Mouse (Mus musculus): ENCODE measurements at regions not wholly inside any gene's neighbourhood (a gene's known extent, or its start where the extent isn't known, plus 50 kb on each side); places are given as distances from the start of the nearest gene placed in this dataset.

- Histone ChIP-seq H3K4me1 (ENCODE audit: control insufficient read depth, insufficient read depth, low read length) (peaks cover 4% of the 10 kb centered on the region; the same call in 1 of the 2 replicates), H3K27me3 (ENCODE audit: control insufficient read depth, insufficient read depth, low read length) (peaks cover 3% of the 10 kb centered on the region; the same call in 1 of the 2 replicates), H3K36me3 (ENCODE audit: control insufficient read depth, insufficient read depth, low read length) (no peaks in the 10 kb centered on the region), H3K9ac (ENCODE audit: low read depth, low read length) (no peak overlapping the region), H3K4me3 (ENCODE audit: low read depth, low read length) (no peak overlapping the region), H3K4me2 (no peak overlapping the region), H3K27ac (ENCODE audit: low read depth, low read length) (no peak overlapping the region), H3K9me3 (replicated peaks; ENCODE audit: control insufficient read depth, low read length) (no peaks in the 10 kb centered on the region)
- 77% methylated on average over 6 of the region's 6 CpGs for WGBS (ENCODE audit: insufficient replicate concordance)
- no peak for ATAC-seq (replicated peaks; ENCODE audit: insufficient number of reproducible peaks, low FRiP score, low TSS enrichment)
These were observed 50.8 kb upstream of the Ptpn13 start for GRCm38 (mm10) chr5:103374162-103374561.

- Histone ChIP-seq H3K27me3 (ENCODE audit: control insufficient read depth, insufficient read depth, low read length) (0 out of 2 replicates have a peak, but pooled peaks cover 3% of the 10 kb centered on the region), H3K9me3 (replicated peaks; ENCODE audit: control insufficient read depth, low read length) (no peaks in the 10 kb centered on the region), H3K36me3 (ENCODE audit: control insufficient read depth, insufficient read depth, low read length) (no peaks in the 10 kb centered on the region), H3K27ac (ENCODE audit: low read depth, low read length) (no peak overlapping the region), H3K4me1 (ENCODE audit: control insufficient read depth, insufficient read depth, low read length) (peaks cover 4% of the 10 kb centered on the region; the same call in 1 of the 2 replicates), H3K4me2 (no peak overlapping the region), H3K9ac (ENCODE audit: low read depth, low read length) (no peak overlapping the region), H3K4me3 (ENCODE audit: low read depth, low read length) (no peak overlapping the region)
- no peak for ATAC-seq (replicated peaks; ENCODE audit: insufficient number of reproducible peaks, low FRiP score, low TSS enrichment)
- 84% methylated on average over 4 of the region's 4 CpGs for WGBS (ENCODE audit: insufficient replicate concordance)
These were observed 51.9 kb upstream of the Ptpn13 start for GRCm38 (mm10) chr5:103373089-103373488.

- Histone ChIP-seq H3K4me1 (ENCODE audit: control insufficient read depth, insufficient read depth, low read length) (no peaks in the 10 kb centered on the region), H3K9me3 (replicated peaks; ENCODE audit: control insufficient read depth, low read length) (peaks cover under 1% of the 10 kb centered on the region; the same call in 1 of the 2 replicates), H3K36me3 (ENCODE audit: control insufficient read depth, insufficient read depth, low read length) (no peaks in the 10 kb centered on the region), H3K9ac (ENCODE audit: low read depth, low read length) (no peak overlapping the region), H3K27ac (ENCODE audit: low read depth, low read length) (no peak overlapping the region), H3K4me3 (ENCODE audit: low read depth, low read length) (no peak overlapping the region), H3K4me2 (no peak overlapping the region), H3K27me3 (ENCODE audit: control insufficient read depth, insufficient read depth, low read length) (0 out of 2 replicates have a peak, but pooled peaks cover 3% of the 10 kb centered on the region)
- WGBS (ENCODE audit: insufficient replicate concordance), result 76% methylated on average over 4 of the region's 4 CpGs
- no peak for ATAC-seq (replicated peaks; ENCODE audit: insufficient number of reproducible peaks, low FRiP score, low TSS enrichment)
These were observed 54.5 kb upstream of the Ptpn13 start for GRCm38 (mm10) chr5:103370456-103370855.

- WGBS (ENCODE audit: insufficient replicate concordance), result 78% methylated on average over 10 of the region's 10 CpGs
- Histone ChIP-seq H3K27ac (ENCODE audit: low read depth, low read length) (no peak overlapping the region), H3K9ac (ENCODE audit: low read depth, low read length) (no peak overlapping the region), H3K36me3 (ENCODE audit: control insufficient read depth, insufficient read depth, low read length) (no peaks in the 10 kb centered on the region), H3K4me2 (no peak overlapping the region), H3K4me3 (ENCODE audit: low read depth, low read length) (no peak overlapping the region), H3K27me3 (ENCODE audit: control insufficient read depth, insufficient read depth, low read length) (no peaks in the 10 kb centered on the region), H3K9me3 (replicated peaks; ENCODE audit: control insufficient read depth, low read length) (peaks cover 3% of the 10 kb centered on the region; the same call in 1 of the 2 replicates), H3K4me1 (ENCODE audit: control insufficient read depth, insufficient read depth, low read length) (peaks cover 5% of the 10 kb centered on the region; the same call in 1 of the 2 replicates)
- no peak for ATAC-seq (replicated peaks; ENCODE audit: insufficient number of reproducible peaks, low FRiP score, low TSS enrichment)
These were observed 56.0 kb upstream of the Ptpn13 start for GRCm38 (mm10) chr5:103368993-103369392.

GRCm38 (mm10) chr5:103367201-103367671, 57.8 kb upstream of the Ptpn13 start:
- Histone ChIP-seq H3K27me3 (ENCODE audit: control insufficient read depth, insufficient read depth, low read length) (peaks cover 5% of the 10 kb centered on the region), H3K4me1 (ENCODE audit: control insufficient read depth, insufficient read depth, low read length) (peaks cover 5% of the 10 kb centered on the region; the same call in 1 of the 2 replicates), H3K9me3 (replicated peaks; ENCODE audit: control insufficient read depth, low read length) (peaks cover 3% of the 10 kb centered on the region; the same call in 1 of the 2 replicates), H3K36me3 (ENCODE audit: control insufficient read depth, insufficient read depth, low read length) (no peaks in the 10 kb centered on the region), H3K4me3 (ENCODE audit: low read depth, low read length) (no peak overlapping the region), H3K27ac (ENCODE audit: low read depth, low read length) (no peak overlapping the region), H3K4me2 (no peak overlapping the region), H3K9ac (ENCODE audit: low read depth, low read length) (no peak overlapping the region)
- WGBS (ENCODE audit: insufficient replicate concordance), result 57% methylated on average over 12 of the region's 12 CpGs
- no peak for ATAC-seq (replicated peaks; ENCODE audit: insufficient number of reproducible peaks, low FRiP score, low TSS enrichment)

- peaks cover 3% of the 10 kb centered on the region; the same call in 1 of the 2 replicates for H3K9me3 ChIP-seq (replicated peaks; ENCODE audit: control insufficient read depth, low read length)
- H3K36me3 ChIP-seq (ENCODE audit: control insufficient read depth, insufficient read depth, low read length), result no peaks in the 10 kb centered on the region
- no peak overlapping the region for H3K9ac ChIP-seq (ENCODE audit: low read depth, low read length)
- ATAC-seq (replicated peaks; ENCODE audit: insufficient number of reproducible peaks, low FRiP score, low TSS enrichment), result no peak
- H3K27ac ChIP-seq (ENCODE audit: low read depth, low read length), result no peak overlapping the region
- no peak overlapping the region for H3K4me2 ChIP-seq
- H3K27me3 ChIP-seq (ENCODE audit: control insufficient read depth, insufficient read depth, low read length), result peaks cover 5% of the 10 kb centered on the region
- peaks cover 5% of the 10 kb centered on the region; the same call in 1 of the 2 replicates for H3K4me1 ChIP-seq (ENCODE audit: control insufficient read depth, insufficient read depth, low read length)
- 84% methylated on average over 19 of the region's 19 CpGs for WGBS (ENCODE audit: insufficient replicate concordance)
- H3K4me3 ChIP-seq (ENCODE audit: low read depth, low read length), result no peak overlapping the region
These were observed 59.1 kb upstream of the Ptpn13 start for GRCm38 (mm10) chr5:103365700-103366448.

- Histone ChIP-seq H3K4me1 (ENCODE audit: control insufficient read depth, insufficient read depth, low read length) (peaks cover 5% of the 10 kb centered on the region; the same call in 1 of the 2 replicates), H3K9ac (ENCODE audit: low read depth, low read length) (no peak overlapping the region), H3K27me3 (ENCODE audit: control insufficient read depth, insufficient read depth, low read length) (peaks cover 5% of the 10 kb centered on the region), H3K4me3 (ENCODE audit: low read depth, low read length) (no peak overlapping the region), H3K9me3 (replicated peaks; ENCODE audit: control insufficient read depth, low read length) (peaks cover 3% of the 10 kb centered on the region; the same call in 1 of the 2 replicates), H3K4me2 (peak overlapping the region; percentile 32), H3K27ac (ENCODE audit: low read depth, low read length) (no peak overlapping the region), H3K36me3 (ENCODE audit: control insufficient read depth, insufficient read depth, low read length) (no peaks in the 10 kb centered on the region)
- WGBS (ENCODE audit: insufficient replicate concordance), result 70% methylated on average over 21 of the region's 21 CpGs
- ATAC-seq (replicated peaks; ENCODE audit: insufficient number of reproducible peaks, low FRiP score, low TSS enrichment), result no peak; the same call in 1 of the 2 replicates
These were observed 59.9 kb upstream of the Ptpn13 start for GRCm38 (mm10) chr5:103364791-103365699.

- H3K9ac ChIP-seq (ENCODE audit: low read depth, low read length), result no peak overlapping the region
- H3K36me3 ChIP-seq (ENCODE audit: control insufficient read depth, insufficient read depth, low read length), result no peaks in the 10 kb centered on the region
- peaks cover 3% of the 10 kb centered on the region; the same call in 1 of the 2 replicates for H3K9me3 ChIP-seq (replicated peaks; ENCODE audit: control insufficient read depth, low read length)
- H3K27me3 ChIP-seq (ENCODE audit: control insufficient read depth, insufficient read depth, low read length), result peaks cover 5% of the 10 kb centered on the region
- H3K27ac ChIP-seq (ENCODE audit: low read depth, low read length), result no peak overlapping the region
- H3K4me3 ChIP-seq (ENCODE audit: low read depth, low read length), result no peak overlapping the region
- no peak for ATAC-seq (replicated peaks; ENCODE audit: insufficient number of reproducible peaks, low FRiP score, low TSS enrichment)
- H3K4me1 ChIP-seq (ENCODE audit: control insufficient read depth, insufficient read depth, low read length), result peaks cover 5% of the 10 kb centered on the region; the same call in 1 of the 2 replicates
- WGBS (ENCODE audit: insufficient replicate concordance), result 70% methylated on average over 13 of the region's 13 CpGs
- no peak overlapping the region for H3K4me2 ChIP-seq
These were observed 64.2 kb upstream of the Ptpn13 start for GRCm38 (mm10) chr5:103360775-103361247.
